Mouse (Mus musculus) CD4-positive helper T cell, adult 2 months (primary cell): ENCODE results near the gene Emg1.

Source experiments
- DNase-seq: peaks from one replicate; pipeline ENCODE4 v3.0.0-alpha.2; 2012; ENCODE audit warnings: low read depth, missing footprints, low spot score

Gene Emg1

GRCm38 (mm10) chr6:124740888-124741761 is 29.1 kb upstream of the Emg1 start, which contains the start of gene Grcc10:
TSS of gene Grcc10 (minus strand) at chr6:124741374.
- peak; percentile 98 for DNase-seq

- DNase-seq, result peak; percentile 90
These were observed 28.4 kb upstream of the Emg1 start for GRCm38 (mm10) chr6:124740211-124740887.

- no peak for DNase-seq
These were observed 27.3 kb upstream of the Emg1 start for GRCm38 (mm10) chr6:124739231-124739796.

GRCm38 (mm10) chr6:124738511-124739023 is 26.6 kb upstream of the Emg1 start, which contains the start of gene Ptpn6:
TSS of gene Ptpn6 (minus strand) at chr6:124738714.
- DNase-seq, result peak; percentile 69

- DNase-seq, result no peak
These were observed 25.1 kb upstream of the Emg1 start for GRCm38 (mm10) chr6:124737040-124737439.

GRCm38 (mm10) chr6:124734417-124734816 is 22.4 kb upstream of the Emg1 start:
- DNase-seq, result no peak

GRCm38 (mm10) chr6:124732476-124733370 is 20.7 kb upstream of the Emg1 start:
- peak; percentile 75 for DNase-seq

- DNase-seq, result no peak
These were observed 19.1 kb upstream of the Emg1 start for GRCm38 (mm10) chr6:124731038-124731437.

- DNase-seq, result peak; percentile 79
These were observed 18.1 kb upstream of the Emg1 start for GRCm38 (mm10) chr6:124729850-124730705.

- DNase-seq, result no peak
These were observed 16.6 kb upstream of the Emg1 start for GRCm38 (mm10) chr6:124728621-124729020.

GRCm38 (mm10) chr6:124724472-124724871 is 12.5 kb upstream of the Emg1 start:
- DNase-seq, result no peak

- peak; percentile 76 for DNase-seq
These were observed 11.6 kb upstream of the Emg1 start for GRCm38 (mm10) chr6:124723541-124723940.

- peak; percentile 48 for DNase-seq
These were observed 11.0 kb upstream of the Emg1 start for GRCm38 (mm10) chr6:124722876-124723473.

GRCm38 (mm10) chr6:124720904-124721303 is 8.9 kb upstream of the Emg1 start:
- no peak for DNase-seq

GRCm38 (mm10) chr6:124719354-124719978 is 7.5 kb upstream of the Emg1 start:
- no peak for DNase-seq

GRCm38 (mm10) chr6:124718703-124719102 is 6.7 kb upstream of the Emg1 start:
- DNase-seq, result no peak

- no peak for DNase-seq
These were observed 6.0 kb upstream of the Emg1 start for GRCm38 (mm10) chr6:124717968-124718367.

GRCm38 (mm10) chr6:124716864-124717490 is 5.0 kb upstream of the Emg1 start:
- peak; percentile 74 for DNase-seq

- DNase-seq, result no peak
These were observed 940 bp upstream of the Emg1 start for GRCm38 (mm10) chr6:124712918-124713317.
